Mouse (Mus musculus) heart, postnatal 0 days (tissue): ENCODE results near the gene Sbno1.

ENCODE experiments used
- CTCF ChIP-seq: IDR thresholded peaks from 2 replicates; pipeline ENCODE4 v1.5.1; 2016; ENCODE audit warnings: antibody characterized with exemption, control low read depth, low read depth
- EP300 ChIP-seq: IDR thresholded peaks from 2 replicates; pipeline ENCODE4 v1.6.1; 2016; ENCODE audit warnings: antibody characterized with exemption, low read depth

- TF ChIP-seq CTCF (no peak; the same call in 1 of the 2 replicates), EP300 (peak; percentile 88; the same call in 1 of the 2 replicates)
Observed at GRCm38 (mm10) chr5:124425412-124426259, at the start of gene Sbno1.
